Mouse (Mus musculus) kidney, postnatal 4 days (tissue): ENCODE measurements at regions not wholly inside any gene's neighbourhood (a gene's known extent, or its start where the extent isn't known, plus 50 kb on each side); places are given as distances from the start of the nearest gene placed in this dataset.

Source experiments
- DNase-seq, 2 experiments: peaks; one replicate each; pipeline ENCODE4 v3.0.0; 2021; ENCODE audit warnings: mixed read lengths in 2 of 2

GRCm38 (mm10) chr3:144137483-144137882 is 67.5 kb downstream of the Lmo4 start:
- DNase-seq, result no peak

- no peak for DNase-seq
Observed at GRCm38 (mm10) chr3:144136432-144136831, 68.6 kb downstream of the Lmo4 start.

GRCm38 (mm10) chr3:144135646-144136045 is 69.4 kb downstream of the Lmo4 start:
- no peak for DNase-seq

GRCm38 (mm10) chr3:144128042-144128441 is 77.0 kb downstream of the Lmo4 start:
- no peak for DNase-seq

- DNase-seq, result no peak
Observed at GRCm38 (mm10) chr3:144124353-144124752, 80.7 kb downstream of the Lmo4 start.

GRCm38 (mm10) chr3:144123361-144124072 is 81.5 kb downstream of the Lmo4 start:
- no peak for DNase-seq

- no peak for DNase-seq
Observed at GRCm38 (mm10) chr3:144119076-144119475, 85.9 kb downstream of the Lmo4 start.

GRCm38 (mm10) chr3:144113672-144114645 is 91.1 kb downstream of the Lmo4 start:
- no peak for DNase-seq

- no peak for DNase-seq
Observed at GRCm38 (mm10) chr3:144110331-144111080, 94.5 kb downstream of the Lmo4 start.

- DNase-seq, result no peak
Observed at GRCm38 (mm10) chr3:144109769-144110168, 95.3 kb downstream of the Lmo4 start.

- no peak for DNase-seq
Observed at GRCm38 (mm10) chr3:144108310-144108709, 96.7 kb downstream of the Lmo4 start.

- DNase-seq, result no peak
Observed at GRCm38 (mm10) chr3:144107664-144108063, 97.4 kb downstream of the Lmo4 start.

- no peak for DNase-seq
Observed at GRCm38 (mm10) chr3:144104366-144104765, 100.7 kb downstream of the Lmo4 start.

- DNase-seq, result no peak
Observed at GRCm38 (mm10) chr3:144099444-144099843, 105.6 kb downstream of the Lmo4 start.

GRCm38 (mm10) chr3:144098762-144099161 is 106.3 kb downstream of the Lmo4 start:
- no peak for DNase-seq

GRCm38 (mm10) chr3:144091231-144091630 is 113.8 kb downstream of the Lmo4 start:
- DNase-seq, result no peak

GRCm38 (mm10) chr3:144089790-144090256 is 115.2 kb downstream of the Lmo4 start:
- DNase-seq, result peak in 1 of 2 experiments; percentile 32

- no peak for DNase-seq
Observed at GRCm38 (mm10) chr3:144088261-144088884, 116.6 kb downstream of the Lmo4 start.

GRCm38 (mm10) chr3:144087771-144088170 is 117.2 kb downstream of the Lmo4 start:
- DNase-seq, result no peak

- DNase-seq, result no peak
Observed at GRCm38 (mm10) chr3:144086176-144086575, 118.8 kb downstream of the Lmo4 start.

GRCm38 (mm10) chr3:144079960-144080359 is 125.1 kb downstream of the Lmo4 start:
- no peak for DNase-seq

- DNase-seq, result no peak
Observed at GRCm38 (mm10) chr3:144078198-144078935, 126.7 kb downstream of the Lmo4 start.
